Mouse (Mus musculus) inflammation-experienced regulatory T-cells (primary cell): ENCODE measurements around the gene Tuft1. TPM values are rescaled to one million over a fixed set of nuclear protein-coding genes. Genes with fewer than 3 reads are reported as not detected.

Source experiments
- polyA plus RNA-seq, 2 experiments: library from polyadenylated mRNA; unstranded; fragments of 100-300 nt; shearing (Covaris generic); gene quantifications; one replicate each; pipeline ENCODE4 v1.2.1; 2017

The Tuft1 gene
- 1 to 10 TPM in 1 of 2 experiments, under 1 TPM in 1; 0.73 to 2.4 TPM for polyA plus RNA-seq

DNA sequence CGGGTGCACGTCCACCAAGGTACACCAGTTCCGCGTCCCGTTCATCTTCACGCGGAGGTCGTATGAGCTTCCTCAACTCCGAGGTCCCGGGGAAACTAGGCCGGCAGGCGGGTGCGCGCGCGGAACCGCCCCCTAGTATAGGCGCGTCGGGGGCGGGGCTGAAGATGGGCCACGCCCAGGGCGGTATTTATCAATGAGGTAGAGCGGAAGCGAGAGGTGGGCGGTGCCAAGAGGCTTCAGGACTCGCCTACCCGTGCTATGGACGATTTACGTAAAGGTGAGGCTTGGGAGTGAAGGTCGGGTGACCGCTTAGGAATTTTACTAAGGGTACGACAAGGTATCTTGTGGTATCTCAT, at the start of gene Tuft1:
Gene Tuft1 (minus strand): TSS at position 133 of the 356 bp plus-strand sequence.

DNA sequence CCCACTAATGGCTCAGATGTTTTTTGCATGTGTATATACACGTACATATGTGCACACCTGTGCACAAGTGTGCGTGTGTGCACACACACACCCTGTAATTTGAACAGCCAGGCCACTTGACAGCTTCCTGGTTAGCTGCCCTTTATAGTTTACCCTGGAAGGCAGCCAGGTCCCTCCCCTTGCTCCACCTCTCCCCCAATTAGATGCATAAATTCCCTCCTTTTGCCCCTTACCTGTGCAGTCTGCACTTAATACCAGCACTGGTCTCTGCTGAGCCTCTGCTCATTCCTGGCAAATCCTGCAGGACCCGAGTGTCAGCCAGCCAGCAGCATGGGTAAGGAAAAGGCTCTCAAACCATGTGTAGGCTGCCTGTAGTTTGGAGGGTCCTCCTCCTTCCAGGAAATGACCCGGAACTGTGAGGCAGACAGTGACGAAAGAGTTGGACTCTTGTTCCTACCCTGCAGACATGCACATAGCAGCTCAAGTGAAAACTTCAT, 34.7 kb upstream of the Tuft1 start, which contains the start of gene Selenbp2:
Gene Selenbp2 (plus strand): TSS at position 228 of the 497 bp plus-strand sequence.

GRCm38 (mm10) chr3:94642495-94643162, 16.0 kb downstream of the Tuft1 start, which contains the start of gene Gm10972:
Gene Gm10972, plus strand, starts transcription at chr3:94643112.

DNA sequence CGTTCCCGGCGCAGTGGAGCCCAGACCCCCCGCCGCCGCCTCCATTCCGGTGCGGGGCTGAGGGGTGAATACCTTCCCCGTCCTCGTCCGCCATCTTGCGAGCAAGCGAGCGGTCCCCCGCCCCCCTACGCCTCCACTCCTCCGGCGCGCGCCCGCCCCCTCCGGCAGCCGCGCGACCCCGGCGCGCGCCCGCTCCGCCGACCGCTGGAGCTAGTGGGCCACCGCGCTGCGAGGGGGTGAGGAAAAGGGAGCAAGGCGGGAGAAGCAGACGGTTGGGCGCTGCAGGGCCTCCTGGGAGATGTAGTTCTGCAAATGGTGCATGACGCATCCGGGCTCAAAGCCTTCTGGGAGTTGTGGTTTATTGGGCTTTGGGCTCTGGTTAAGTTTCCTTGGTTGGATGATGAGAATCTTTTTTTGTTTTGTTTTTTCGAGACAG, 76.2 kb downstream of the Tuft1 start, which contains the start of gene Snx27:
Gene Snx27 (minus strand): TSS at position 261 of the 436 bp plus-strand sequence.

Other genes with a start within 250 kb of the Tuft1 start
- 1 to 10 TPM; 5.4 to 9.4 TPM for gene Tdrkh, start 245.6 kb downstream of the Tuft1 start, polyA plus RNA-seq
- gene Mrpl9, start 215.6 kb downstream of the Tuft1 start, polyA plus RNA-seq, result 10 to 100 TPM; 58.1 to 61.6 TPM
- gene Oaz3, start 215.0 kb downstream of the Tuft1 start, polyA plus RNA-seq, result 1 to 10 TPM; 1.6 to 6.3 TPM
- 1 to 10 TPM; 1.8 to 6.0 TPM for gene Celf3, start 180.6 kb downstream of the Tuft1 start, polyA plus RNA-seq
- 1 to 10 TPM in 1 of 2 experiments, under 1 TPM in 1; 0.47 to 2.2 TPM for gene Riiad1, start 178.5 kb downstream of the Tuft1 start, polyA plus RNA-seq
- gene Snx27, start 76.2 kb downstream of the Tuft1 start, polyA plus RNA-seq, result 10 to 100 TPM; 18.4 to 22.1 TPM
- gene Gm10972, start 15.8 kb downstream of the Tuft1 start, polyA plus RNA-seq, result not detected
- under 1 TPM in 1 of 2 experiments, not detected in 1; 0.61 TPM for gene Selenbp2, start 34.7 kb upstream of the Tuft1 start, polyA plus RNA-seq
- under 1 TPM; 0.13 to 0.42 TPM for gene Cgn, start 127.6 kb upstream of the Tuft1 start, polyA plus RNA-seq
- gene Pogz, start 178.7 kb upstream of the Tuft1 start, polyA plus RNA-seq, result 10 to 100 TPM; 12.2 to 14.7 TPM
- 100 to 1,000 TPM; 258 to 304 TPM for gene Psmb4, start 228.1 kb upstream of the Tuft1 start, polyA plus RNA-seq